Mouse (Mus musculus) thymus, postnatal 4 days (tissue): ENCODE data around the gene Ugt1a6b.
"Not testable (repeated sequence)": the region's sequence is repeated elsewhere in the genome, so short reads cannot be mapped to it uniquely, and the experiment has no call there.

ENCODE experiments used
- DNase-seq: peaks from one replicate; pipeline ENCODE4 v3.0.0; 2021

Gene Ugt1a6b

GRCm38 (mm10) chr1:88121521-88121920 lies 18.5 kb downstream of the Ugt1a6b start:
- peak; percentile 28 for DNase-seq

GRCm38 (mm10) chr1:88125827-88126360 lies 22.8 kb downstream of the Ugt1a6b start:
- DNase-seq: not testable (repeated sequence)

GRCm38 (mm10) chr1:88129091-88129490 lies 26.0 kb downstream of the Ugt1a6b start:
- not testable (repeated sequence) for DNase-seq

- DNase-seq: not testable (repeated sequence)
Observed at GRCm38 (mm10) chr1:88130223-88130622, 27.2 kb downstream of the Ugt1a6b start.

GRCm38 (mm10) chr1:88133908-88134456 lies 30.9 kb downstream of the Ugt1a6b start:
- no peak for DNase-seq

GRCm38 (mm10) chr1:88134457-88135011 lies 31.5 kb downstream of the Ugt1a6b start, which contains the start of gene Ugt1a6a:
Ugt1a6a (plus strand) TSS chr1:88134809.
- not testable (repeated sequence) for DNase-seq

GRCm38 (mm10) chr1:88135229-88135904 lies 32.3 kb downstream of the Ugt1a6b start:
- not testable (repeated sequence) for DNase-seq

- no peak for DNase-seq
Observed at GRCm38 (mm10) chr1:88136646-88137045, 33.6 kb downstream of the Ugt1a6b start.

- DNase-seq: no peak
Observed at GRCm38 (mm10) chr1:88137264-88137663, 34.2 kb downstream of the Ugt1a6b start.

- no peak for DNase-seq
Observed at GRCm38 (mm10) chr1:88138145-88138544, 35.1 kb downstream of the Ugt1a6b start.

- not testable (repeated sequence) for DNase-seq
Observed at GRCm38 (mm10) chr1:88140492-88140891, 37.4 kb downstream of the Ugt1a6b start.

GRCm38 (mm10) chr1:88143966-88144675 lies 41.1 kb downstream of the Ugt1a6b start:
- peak; percentile 75 for DNase-seq

GRCm38 (mm10) chr1:88145278-88145677 lies 42.2 kb downstream of the Ugt1a6b start:
- DNase-seq: peak; percentile 42

GRCm38 (mm10) chr1:88150133-88150532 lies 47.1 kb downstream of the Ugt1a6b start:
- peak; percentile 14 for DNase-seq

- DNase-seq: no peak
Observed at GRCm38 (mm10) chr1:88158430-88158829, 55.4 kb downstream of the Ugt1a6b start.

GRCm38 (mm10) chr1:88165711-88166110 lies 62.7 kb downstream of the Ugt1a6b start, which contains the start of gene Ugt1a5:
Ugt1a5 (plus strand) TSS chr1:88166012.
- no peak for DNase-seq

GRCm38 (mm10) chr1:88172190-88172589 lies 69.1 kb downstream of the Ugt1a6b start:
- not testable (repeated sequence) for DNase-seq

GRCm38 (mm10) chr1:88179657-88180056 lies 76.6 kb downstream of the Ugt1a6b start:
- no peak for DNase-seq

- no peak for DNase-seq
Observed at GRCm38 (mm10) chr1:88186325-88186935, 83.4 kb downstream of the Ugt1a6b start.

GRCm38 (mm10) chr1:88192136-88192535 lies 89.1 kb downstream of the Ugt1a6b start:
- no peak for DNase-seq

- no peak for DNase-seq
Observed at GRCm38 (mm10) chr1:88195687-88196086, 92.6 kb downstream of the Ugt1a6b start.

GRCm38 (mm10) chr1:88197443-88197842 lies 94.4 kb downstream of the Ugt1a6b start:
- no peak for DNase-seq

- DNase-seq: no peak
Observed at GRCm38 (mm10) chr1:88199996-88200395, 96.9 kb downstream of the Ugt1a6b start.
